Mouse (Mus musculus) ES-E14 (cell line): ENCODE results near the gene Gm10300.

ENCODE experiments used
- CHD2 ChIP-seq: IDR thresholded peaks from 2 replicates; pipeline ENCODE4 v1.6.1; 2014; ENCODE audit warnings: mild to moderate bottlenecking, low read depth, low read length, inconsistent platforms
- ZNF384 ChIP-seq: IDR thresholded peaks from 2 replicates; pipeline ENCODE4 v1.6.1; 2012; ENCODE audit warnings: low read depth, low read length, inconsistent platforms

DNA sequence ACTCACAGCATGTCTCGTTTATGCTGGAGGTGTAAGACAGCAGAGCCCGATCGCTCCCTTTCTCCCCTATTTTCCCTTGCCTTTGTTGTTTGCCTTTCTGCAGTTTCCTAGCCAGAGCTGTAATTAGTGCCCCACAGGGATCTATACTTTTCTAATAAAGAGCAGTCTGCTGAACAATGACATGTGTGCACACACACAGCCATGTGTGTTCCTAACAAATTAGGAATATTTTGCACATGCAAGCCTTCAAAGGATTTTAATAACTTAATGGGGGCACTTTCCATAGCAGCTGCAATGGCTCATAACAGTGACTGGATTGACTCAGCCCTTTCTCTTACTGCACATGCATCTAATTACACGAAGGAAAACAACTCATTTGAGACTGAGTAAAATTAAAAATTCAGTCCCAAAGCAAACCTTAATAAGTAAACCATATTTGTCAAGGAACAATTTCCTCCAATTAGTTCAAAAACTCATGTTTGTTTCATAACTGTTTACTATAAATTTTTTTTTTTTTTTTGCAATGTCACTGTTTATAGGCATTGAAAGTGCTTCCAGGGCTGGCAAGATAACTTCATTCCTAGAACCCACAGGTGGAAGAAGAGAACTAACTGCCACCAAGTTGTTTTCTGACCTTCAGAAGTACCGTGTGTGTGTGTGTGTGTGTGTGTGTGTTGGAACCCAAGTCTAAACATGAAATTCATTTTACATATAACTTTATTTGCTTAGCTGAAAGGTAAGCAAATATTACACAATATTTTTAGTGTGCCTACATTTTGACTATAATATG lies 48.6 kb upstream of the Gm10300 start:
- no peak for TF ChIP-seq CHD2
- no peak for TF ChIP-seq ZNF384
